Mouse (Mus musculus) forebrain, postnatal 0 days (tissue): ENCODE data around the gene Ptp4a2. TPM values are rescaled to one million over a fixed set of nuclear protein-coding genes. Genes with fewer than 3 reads are reported as not detected.

Experiments used
- ATAC-seq: fragments of 200-750 bp; cut with Nextera tagmentation; 2 replicates; pipeline ENCODE4 v1.8.0; 2017; ENCODE audit warnings: mild to moderate bottlenecking, moderate library complexity
- DNase-seq: peaks from one replicate; pipeline ENCODE4 v3.0.0-alpha.2; 2015
- H3K27ac ChIP-seq: fragments of 300-500 bp; sonication (generic); 2 replicates; pipeline ENCODE4 v1.5.1; 2014; ENCODE audit warnings: low read depth, mild to moderate bottlenecking, antibody characterized with exemption, low read length, moderate library complexity, mixed read lengths
- H3K27me3 ChIP-seq: fragments of 300-500 bp; sonication (generic); 2 replicates; pipeline ENCODE4 v1.6.1; 2014; ENCODE audit warnings: mild to moderate bottlenecking, low read length, mixed read lengths; ENCODE audit not compliant: insufficient read depth
- H3K36me3 ChIP-seq: fragments of 300-500 bp; sonication (generic); 2 replicates; pipeline ENCODE4 v1.6.1; 2014; ENCODE audit warnings: mild to moderate bottlenecking, moderate library complexity; ENCODE audit not compliant: insufficient read depth
- H3K4me1 ChIP-seq: fragments of 300-500 bp; sonication (generic); 2 replicates; pipeline ENCODE4 v1.6.1; 2014; ENCODE audit warnings: antibody characterized with exemption; ENCODE audit not compliant: insufficient read depth
- H3K4me2 ChIP-seq: fragments of 300-500 bp; sonication (generic); 2 replicates; pipeline ENCODE4 v1.6.1; 2014; ENCODE audit warnings: low read depth, mild to moderate bottlenecking, moderate library complexity
- H3K4me3 ChIP-seq: fragments of 300-500 bp; sonication (generic); 2 replicates; pipeline ENCODE4 v1.5.1; 2014; ENCODE audit warnings: low read depth, low read length, mixed read lengths
- H3K9ac ChIP-seq: fragments of 300-500 bp; sonication (generic); 2 replicates; pipeline ENCODE4 v1.6.1; 2014; ENCODE audit warnings: mild to moderate bottlenecking
- H3K9me3 ChIP-seq: fragments of 300-500 bp; sonication (generic); 2 replicates; pipeline ENCODE4 v1.6.1; 2016; ENCODE audit warnings: low read length
- CTCF ChIP-seq: sonication (generic); IDR thresholded peaks from 2 replicates; pipeline ENCODE4 v1.5.1; 2016; ENCODE audit warnings: antibody characterized with exemption, control low read depth, low read depth
- WGBS: fragments of 180-500 bp; shearing (Covaris S2); extraction: QIAGEN DNeasy Blood & Tissue Kit; methylation state at CpG from one replicate; pipeline ENCODE4 v1.1.7; 2014; 5-methylcytosine and 5-hydroxymethylcytosine counted together
- polyA plus RNA-seq: library from polyadenylated mRNA; unstranded; fragments of >200 nt; fragmentation: Nextera tagmentation; extraction: Ambion mirVana; gene quantifications from 2 replicates; pipeline ENCODE4 v1.2.1, GENCODE M21; 2015
- total RNA-seq: library from RNA; depleted of rRNA; stranded (reverse); fragments of >200 nt; gene quantifications from 2 replicates; pipeline ENCODE4 v1.2.3, GENCODE M21; 2014

Gene Ptp4a2
- total and polyA plus RNA-seq, 2 experiments from 2014 or later = 131 to 270 TPM

DNA sequence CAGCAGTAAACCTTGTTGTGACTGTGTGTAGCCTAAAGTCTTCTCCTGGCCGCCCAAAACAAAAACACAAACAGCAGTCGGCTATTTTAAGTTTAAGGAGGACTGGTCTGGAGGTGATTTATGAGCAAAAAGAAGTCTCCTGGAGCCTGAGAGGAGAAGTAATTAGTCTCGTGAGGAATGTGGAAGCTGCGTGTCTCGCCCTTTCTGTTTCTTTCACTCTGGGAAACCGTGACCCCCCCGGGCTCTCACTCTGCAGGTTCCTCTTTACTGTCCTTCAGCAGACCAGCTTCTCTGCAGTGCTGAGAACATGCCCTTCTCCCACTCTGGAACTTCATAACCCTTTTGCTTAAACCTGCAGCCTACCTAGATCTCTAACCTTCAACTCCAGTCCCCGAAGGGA is 22.3 kb upstream of the Ptp4a2 start:
- no peak overlapping the region for H3K4me2 ChIP-seq
- no peaks in the 10 kb centered on the region for H3K27me3 ChIP-seq
- H3K4me1 ChIP-seq = peaks cover 10% of the 10 kb centered on the region
- TF ChIP-seq CTCF = no peak
- 76% methylated on average over 8 of the region's 8 CpGs for WGBS
- ATAC-seq (no peak), DNase-seq (no peak)
- no peak overlapping the region for H3K4me3 ChIP-seq
- H3K9me3 ChIP-seq = no peaks in the 10 kb centered on the region
- H3K9ac ChIP-seq = no peak overlapping the region
- H3K36me3 ChIP-seq = no peaks in the 10 kb centered on the region
- no peak overlapping the region for H3K27ac ChIP-seq

GRCm38 (mm10) chr4:129789635-129790034 is 21.4 kb upstream of the Ptp4a2 start:
- Histone ChIP-seq H3K36me3 (no peaks in the 10 kb centered on the region), H3K4me3 (no peak overlapping the region), H3K4me2 (no peak overlapping the region), H3K27me3 (no peaks in the 10 kb centered on the region), H3K4me1 (peaks cover 10% of the 10 kb centered on the region), H3K9ac (no peak overlapping the region), H3K9me3 (no peaks in the 10 kb centered on the region), H3K27ac (no peak overlapping the region)
- DNase-seq (no peak), ATAC-seq (no peak)
- no peak for TF ChIP-seq CTCF
- WGBS = 93% methylated on average over 2 of the region's 2 CpGs

GRCm38 (mm10) chr4:129790475-129790874 is 20.5 kb upstream of the Ptp4a2 start:
- 67% methylated on average over 3 of the region's 3 CpGs for WGBS
- ATAC-seq (no peak), DNase-seq (no peak)
- TF ChIP-seq CTCF = no peak
- Histone ChIP-seq H3K9me3 (no peaks in the 10 kb centered on the region), H3K4me3 (no peak overlapping the region), H3K9ac (no peak overlapping the region), H3K27me3 (no peaks in the 10 kb centered on the region), H3K4me1 (peaks cover 18% of the 10 kb centered on the region), H3K27ac (no peak overlapping the region), H3K4me2 (no peak overlapping the region), H3K36me3 (no peaks in the 10 kb centered on the region)

- Histone ChIP-seq H3K27ac (peak overlapping the region; percentile 68), H3K9ac (no peak overlapping the region), H3K36me3 (no peaks in the 10 kb centered on the region), H3K9me3 (no peaks in the 10 kb centered on the region), H3K4me2 (no peak overlapping the region), H3K27me3 (no peaks in the 10 kb centered on the region), H3K4me3 (no peak overlapping the region), H3K4me1 (peaks cover 20% of the 10 kb centered on the region)
- ATAC-seq (peak; percentile 73), DNase-seq (peak; percentile 83)
- WGBS = 19% methylated on average over 1 of the region's 1 CpGs
- no peak for TF ChIP-seq CTCF
Observed at GRCm38 (mm10) chr4:129791399-129791798, 19.6 kb upstream of the Ptp4a2 start.

- no peak overlapping the region for H3K9ac ChIP-seq
- H3K27me3 ChIP-seq = no peaks in the 10 kb centered on the region
- no peaks in the 10 kb centered on the region for H3K9me3 ChIP-seq
- H3K4me2 ChIP-seq = no peak overlapping the region
- TF ChIP-seq CTCF = no peak
- no peak for ATAC-seq
- no peak for DNase-seq
- H3K4me3 ChIP-seq = no peak overlapping the region
- no peaks in the 10 kb centered on the region for H3K36me3 ChIP-seq
- H3K4me1 ChIP-seq = peaks cover 20% of the 10 kb centered on the region
- WGBS = 89% methylated on average over 7 of the region's 7 CpGs
- H3K27ac ChIP-seq = no peak overlapping the region
Observed at GRCm38 (mm10) chr4:129792666-129793202, 18.3 kb upstream of the Ptp4a2 start.

DNA sequence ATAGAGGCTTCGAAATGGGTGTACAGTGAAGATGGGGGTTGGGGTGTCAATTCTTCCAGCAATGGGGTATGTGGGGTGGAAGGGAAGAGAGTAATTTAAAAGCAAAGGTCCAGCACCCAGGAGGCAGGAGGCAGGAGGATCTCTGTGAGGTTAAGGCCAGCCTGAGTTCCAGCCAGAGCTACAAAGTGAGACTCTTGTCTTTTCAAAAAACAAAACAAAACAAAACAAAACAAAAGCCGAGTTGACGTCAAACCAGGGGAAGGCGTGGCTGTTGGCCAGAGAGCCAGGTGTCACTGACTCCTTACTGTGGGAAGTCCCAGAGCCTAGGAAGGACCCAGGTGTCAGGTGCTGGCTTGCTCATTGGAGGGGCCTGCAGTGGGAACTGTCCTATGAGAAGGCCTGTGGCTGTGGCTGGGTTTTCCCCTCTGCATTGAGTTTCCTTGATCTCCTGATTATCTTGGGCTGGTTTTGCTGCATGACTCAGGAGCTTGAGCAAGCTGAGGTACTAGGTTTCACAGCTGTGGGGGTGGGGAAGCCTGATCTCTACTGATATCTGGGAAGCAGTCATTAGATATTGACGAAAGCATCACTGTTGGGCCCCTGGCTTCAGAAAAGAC is 17.2 kb upstream of the Ptp4a2 start:
- WGBS = 59% methylated on average over 5 of the region's 5 CpGs
- no peaks in the 10 kb centered on the region for H3K27me3 ChIP-seq
- no peak overlapping the region for H3K4me2 ChIP-seq
- no peak for DNase-seq
- peaks cover 20% of the 10 kb centered on the region for H3K4me1 ChIP-seq
- H3K4me3 ChIP-seq = no peak overlapping the region
- TF ChIP-seq CTCF = no peak
- H3K9me3 ChIP-seq = no peaks in the 10 kb centered on the region
- H3K27ac ChIP-seq = no peak overlapping the region
- no peak overlapping the region for H3K9ac ChIP-seq
- H3K36me3 ChIP-seq = no peaks in the 10 kb centered on the region
- no peak for ATAC-seq

- Histone ChIP-seq H3K4me2 (peak overlapping the region; percentile 18), H3K27me3 (no peaks in the 10 kb centered on the region), H3K4me3 (no peak overlapping the region), H3K27ac (peak overlapping the region; percentile 37), H3K9ac (0 out of 2 replicates have a peak overlapping the region, but pooled peaks have one; percentile 14), H3K36me3 (no peaks in the 10 kb centered on the region), H3K4me1 (peaks cover 20% of the 10 kb centered on the region), H3K9me3 (no peaks in the 10 kb centered on the region)
- WGBS = 12% methylated on average over 17 of the region's 17 CpGs
- no peak for TF ChIP-seq CTCF
- DNase-seq = peak; percentile 66
- ATAC-seq = peak; percentile 76
Observed at GRCm38 (mm10) chr4:129795151-129795860, 15.7 kb upstream of the Ptp4a2 start.
